Mouse (Mus musculus) kidney, adult 18-20 months (tissue): Measurements from ENCODE around the gene Epb41l4b.
A peak's percentile ranks its signal among the peaks of the same experiment; 100 is the strongest.

Source experiments
- DNase-seq: peaks from one replicate; pipeline ENCODE4 v3.0.0; 2021

Epb41l4b gene

GRCm38 (mm10) chr4:57007717-57008116, 135.5 kb downstream of the Epb41l4b start:
- DNase-seq = no peak

- no peak for DNase-seq
Observed at GRCm38 (mm10) chr4:57005011-57005410, 138.2 kb downstream of the Epb41l4b start.

GRCm38 (mm10) chr4:57003886-57004285, 139.4 kb downstream of the Epb41l4b start:
- DNase-seq = no peak

- no peak for DNase-seq
Observed at GRCm38 (mm10) chr4:57002751-57003150, 140.5 kb downstream of the Epb41l4b start.

DNA sequence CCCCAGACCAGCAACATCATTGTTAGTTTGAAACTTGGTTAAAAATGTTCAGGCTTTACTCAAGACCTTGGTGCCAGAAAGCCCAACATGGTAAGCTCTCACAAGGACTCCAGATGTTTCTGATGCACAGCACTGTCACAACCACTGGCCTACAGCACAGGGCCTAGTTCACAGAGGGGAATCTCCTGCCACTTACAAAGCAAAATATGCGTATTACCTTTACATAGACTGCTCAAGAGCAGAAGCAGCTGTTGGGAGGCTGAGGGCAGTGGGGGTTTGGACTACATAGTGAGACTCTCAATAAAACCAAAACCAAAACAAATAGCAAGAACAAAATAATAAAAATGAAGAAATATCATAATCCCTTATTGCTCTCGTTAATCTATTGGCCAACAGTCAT, 141.8 kb downstream of the Epb41l4b start:
- no peak for DNase-seq

- DNase-seq = no peak
Observed at GRCm38 (mm10) chr4:56993331-56993730, 149.9 kb downstream of the Epb41l4b start.

GRCm38 (mm10) chr4:56991951-56992350, 151.3 kb downstream of the Epb41l4b start:
- DNase-seq = no peak

GRCm38 (mm10) chr4:56990215-56990584, 153.0 kb downstream of the Epb41l4b start, which contains the start of gene Frrs1l:
TSS of gene Frrs1l (minus strand) at chr4:56990391.
- DNase-seq = no peak

DNA sequence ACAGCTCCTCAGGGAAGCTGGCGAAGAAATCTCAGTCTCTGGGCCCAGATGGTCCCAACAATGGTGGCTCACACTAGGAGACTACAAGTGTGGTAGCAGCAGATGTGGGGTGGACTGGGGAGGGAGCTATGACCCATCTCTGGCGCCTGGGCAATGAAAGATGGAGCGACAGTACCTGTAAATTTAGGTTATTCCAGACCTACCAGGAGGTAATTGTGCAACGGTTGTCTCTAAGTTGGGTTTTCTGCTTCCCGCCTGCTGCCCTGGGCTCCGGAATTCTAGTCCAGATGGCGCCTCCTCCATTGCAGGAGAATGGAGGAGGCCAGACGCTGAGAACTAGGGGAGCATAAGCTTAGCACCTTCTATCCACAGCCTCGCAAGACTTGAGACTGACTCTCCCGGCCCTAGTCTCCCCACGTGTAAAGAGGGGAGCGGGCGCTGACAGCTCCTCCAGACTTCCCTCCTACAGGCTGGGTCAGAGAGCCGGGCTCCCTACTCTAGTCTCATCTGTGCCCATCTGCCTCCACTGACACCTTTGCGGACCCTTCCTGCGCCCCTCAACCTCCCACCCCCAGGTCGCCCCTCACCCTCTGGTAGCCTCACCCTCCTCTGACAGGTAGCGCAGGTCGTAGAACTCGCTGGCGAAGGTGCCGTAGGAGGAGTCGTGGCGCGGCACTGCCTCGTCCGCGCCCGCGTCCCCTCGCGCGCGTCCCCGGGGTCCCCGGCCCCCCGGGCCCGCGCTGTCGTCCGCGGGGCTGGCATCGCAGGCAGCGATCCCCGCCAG, 153.6 kb downstream of the Epb41l4b start:
- no peak for DNase-seq

DNA sequence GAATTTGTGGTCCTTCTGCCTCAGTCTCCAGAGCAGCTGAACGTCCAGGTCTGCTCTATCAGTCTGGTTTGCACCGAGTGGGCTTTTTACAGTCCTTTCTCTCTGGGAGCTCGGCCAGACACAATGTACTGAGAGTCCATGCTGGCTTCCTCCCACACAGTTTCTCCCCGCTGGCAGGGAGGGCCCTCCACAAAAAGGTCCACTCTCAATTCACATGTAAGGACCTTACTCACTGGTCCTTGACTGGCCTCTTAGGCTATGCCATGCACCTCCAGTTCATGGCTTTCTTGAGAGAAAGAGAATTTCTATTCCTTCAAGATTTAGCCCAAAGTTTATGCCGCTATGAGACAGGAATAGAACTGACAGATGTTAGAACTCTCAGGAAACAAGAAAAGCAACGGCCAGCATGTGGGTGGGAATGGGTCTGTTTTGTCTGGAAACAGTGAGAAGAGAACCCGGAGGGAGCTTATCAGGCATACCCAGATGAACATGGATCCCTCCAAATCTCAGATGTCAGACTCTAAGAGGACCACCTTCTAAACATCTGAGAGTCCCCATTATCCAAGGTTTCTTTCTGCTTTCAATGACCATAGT, 177.6 kb downstream of the Epb41l4b start:
- DNase-seq = no peak

DNA sequence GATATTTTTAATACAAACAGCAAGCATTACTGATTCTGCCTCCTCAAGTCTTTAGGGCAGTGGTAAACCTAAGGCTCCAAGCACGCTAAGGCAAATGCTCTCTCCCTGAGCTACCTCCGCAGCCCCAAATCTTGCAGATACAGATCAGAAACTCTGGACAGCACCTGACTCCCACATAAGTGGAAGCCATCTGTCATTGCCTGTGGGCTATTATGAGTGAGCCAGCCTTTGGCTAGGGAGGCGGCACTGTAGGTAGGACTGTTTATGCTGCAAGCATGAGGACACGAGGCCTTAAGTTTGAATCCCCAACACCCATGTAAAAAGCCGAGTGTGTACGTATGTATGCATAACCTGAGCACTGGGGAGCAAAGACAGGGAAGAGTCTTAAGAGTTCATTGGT, 179.6 kb downstream of the Epb41l4b start:
- no peak for DNase-seq

DNA sequence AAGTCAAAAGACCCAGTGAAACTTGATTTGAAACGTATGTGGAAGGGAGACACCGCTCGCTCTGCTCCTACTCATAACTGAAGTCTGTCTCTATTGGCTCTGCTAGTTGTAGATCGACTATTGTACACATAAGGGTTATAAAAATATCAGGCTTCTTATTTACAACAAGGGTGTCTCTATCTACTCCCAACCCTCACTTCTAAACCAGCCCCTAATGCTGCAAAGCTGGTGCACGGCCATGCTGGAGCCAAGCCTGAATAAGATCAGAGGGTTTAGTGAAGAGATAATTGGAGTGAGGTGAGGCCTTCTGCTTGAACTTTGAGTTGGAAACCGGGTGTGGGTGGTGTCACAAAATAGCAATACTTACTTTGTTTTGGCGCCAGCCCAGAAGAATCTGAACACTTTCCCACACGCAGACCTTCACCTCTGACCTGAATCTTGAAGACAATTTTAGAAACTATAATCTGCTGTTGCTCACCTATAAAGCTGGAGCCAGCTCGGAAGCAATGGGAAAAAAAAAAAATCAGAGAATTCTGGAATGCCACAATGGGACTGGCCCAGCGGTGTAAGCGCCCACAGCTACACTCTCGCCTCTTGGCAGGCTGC, 181.8 kb downstream of the Epb41l4b start:
- peak; percentile 40 for DNase-seq

GRCm38 (mm10) chr4:56957518-56957917, 185.7 kb downstream of the Epb41l4b start:
- no peak for DNase-seq

DNA sequence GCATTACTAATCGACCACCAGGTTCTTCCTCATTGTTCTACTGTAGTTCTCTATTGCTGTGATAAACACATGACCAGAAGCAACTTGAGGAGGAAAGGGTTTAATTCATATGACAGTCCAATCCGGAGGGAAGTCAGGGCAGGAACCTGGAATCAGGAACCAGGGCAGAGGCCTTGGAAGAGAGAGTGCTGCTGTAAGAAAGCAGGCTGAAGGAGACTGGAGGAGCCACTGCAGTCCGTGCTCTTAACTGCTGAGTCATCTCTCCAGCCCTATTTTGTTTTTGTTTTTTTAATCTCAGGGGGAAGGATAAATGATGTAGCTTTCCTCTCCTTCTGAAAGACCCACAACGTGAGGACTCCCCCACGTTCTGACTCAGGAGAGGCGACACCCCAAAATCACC, 190.0 kb downstream of the Epb41l4b start:
- DNase-seq = no peak

- DNase-seq = no peak
Observed at GRCm38 (mm10) chr4:56951701-56952100, 191.5 kb downstream of the Epb41l4b start.

DNA sequence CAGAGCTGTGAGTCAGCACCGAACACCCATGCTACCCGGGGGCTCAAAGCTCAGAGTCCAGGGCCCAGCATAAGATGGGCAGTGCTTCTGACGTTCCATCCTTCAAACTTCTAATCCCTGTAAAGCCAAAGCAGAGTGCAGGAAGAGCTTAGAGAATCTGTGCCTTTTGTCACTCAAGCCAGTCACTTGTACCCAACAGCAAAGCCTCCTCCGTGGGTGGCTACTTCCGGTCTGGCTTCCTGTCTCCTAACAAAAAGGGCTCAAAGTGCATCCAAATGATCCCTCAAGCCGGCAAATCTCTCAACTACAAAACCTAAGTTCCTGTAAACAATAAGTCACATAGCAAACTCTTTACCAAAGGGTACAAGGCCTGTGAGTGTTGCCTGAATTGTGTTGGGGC, 193.7 kb downstream of the Epb41l4b start:
- no peak for DNase-seq

GRCm38 (mm10) chr4:56946641-56947640, 196.3 kb downstream of the Epb41l4b start, which contains the start of gene Tmem245:
TSS of gene Tmem245 (minus strand) at chr4:56947437.
- peak; percentile 93 for DNase-seq

GRCm38 (mm10) chr4:56946180-56946579, 197.1 kb downstream of the Epb41l4b start:
- no peak for DNase-seq

GRCm38 (mm10) chr4:56944286-56944685, 199.0 kb downstream of the Epb41l4b start:
- DNase-seq = peak; percentile 57

- no peak for DNase-seq
Observed at GRCm38 (mm10) chr4:56943258-56943657, 200.0 kb downstream of the Epb41l4b start.

GRCm38 (mm10) chr4:56942567-56942966, 200.7 kb downstream of the Epb41l4b start:
- no peak for DNase-seq
